In genomic region chr4:43512653-43513052, GRCm38 (mm10) we compare ENCODE assay signal across 27 mouse cellular contexts. TPM values are rescaled to one million over a fixed set of nuclear protein-coding genes. Genes with fewer than 3 reads are reported as not detected.
DNase-seq lines count a peak whose midpoint lies in the region; ATAC-seq and TF ChIP-seq lines count a peak whose summit lies in the region.
"Had no signal": no experiment of that assay in that cellular context is flagged by ENCODE, and none has a peak within 500 bp of the region (broad histone marks: within the 10 kb centered on the region; RNA-seq: fewer than 3 reads in every experiment).

No protein-coding gene starts in this region.

- H3K4me3 ChIP-seq in heart, embryonic 14.5 days (ENCODE audit: control insufficient read depth in 1 of 2, insufficient read depth in 1 of 2, low read depth in 1 of 2, low read length in 2 of 2): no peak overlapping the region
- no peak overlapping the region for H3K4me3 ChIP-seq in liver, embryonic 11.5 days (ENCODE audit: low read depth, low read length)
- H3K4me3 ChIP-seq in liver, embryonic 12.5 days: no peak overlapping the region
- H3K4me3 ChIP-seq in E14TG2a.4 (replicated peaks; ENCODE audit: low read length) (0 out of 2 replicates have a peak overlapping the region, but pooled peaks have one; percentile 4), myocyte (no peak overlapping the region)
- H3K4me3 ChIP-seq in hindbrain, embryonic 14.5 days (replicated peaks; ENCODE audit: low read length): no peak overlapping the region
- H3K4me3 ChIP-seq in kidney, embryonic 14.5 days (ENCODE audit: low read length): no peak overlapping the region
- H3K4me3 ChIP-seq: embryonic facial prominence, embryonic 10.5 days; embryonic facial prominence, embryonic 12.5 days; forebrain, embryonic 13.5 days; forebrain, embryonic 15.5 days had no signal

- no peak overlapping the region for H3K27ac ChIP-seq in heart, embryonic 14.5 days (replicated peaks in 1 of 2; ENCODE audit: control insufficient read depth in 1 of 2, insufficient read depth in 1 of 2, low read depth in 2 of 2, low read length in 2 of 2)
- H3K27ac ChIP-seq in liver, embryonic 11.5 days (ENCODE audit: low read depth, low read length): no peak overlapping the region
- no peak overlapping the region for H3K27ac ChIP-seq in liver, embryonic 12.5 days
- no peak overlapping the region for H3K27ac ChIP-seq in hindbrain, embryonic 14.5 days
- no peak overlapping the region for H3K27ac ChIP-seq in kidney, embryonic 14.5 days (ENCODE audit: low read depth, low read length)
- H3K27ac ChIP-seq: embryonic facial prominence, embryonic 10.5 days; embryonic facial prominence, embryonic 12.5 days; forebrain, embryonic 13.5 days; forebrain, embryonic 15.5 days had no signal

- no peaks in the 10 kb centered on the region for H3K79me2 ChIP-seq in myocyte (ENCODE audit: control insufficient read depth, insufficient read depth)

- peaks cover 30% of the 10 kb centered on the region for H3K36me3 ChIP-seq in heart, embryonic 14.5 days (ENCODE audit: control insufficient read depth, insufficient read depth, low read length)
- H3K36me3 ChIP-seq in liver, embryonic 11.5 days (ENCODE audit: control insufficient read depth, insufficient read depth, low read length): no peaks in the 10 kb centered on the region
- H3K36me3 ChIP-seq in liver, embryonic 12.5 days: no peaks in the 10 kb centered on the region
- H3K36me3 ChIP-seq in E14TG2a.4 (ENCODE audit: insufficient read depth, low read length) (peaks cover 31% of the 10 kb centered on the region), myocyte (ENCODE audit: control insufficient read depth, insufficient read depth) (peaks cover 31% of the 10 kb centered on the region)
- H3K36me3 ChIP-seq in hindbrain, embryonic 14.5 days (replicated peaks; ENCODE audit: control insufficient read depth, insufficient read depth): no peaks in the 10 kb centered on the region
- peaks cover 16% of the 10 kb centered on the region; the same call in 1 of the 2 replicates for H3K36me3 ChIP-seq in kidney, embryonic 14.5 days (ENCODE audit: control insufficient read depth, insufficient read depth, low read length)
- H3K36me3 ChIP-seq: forebrain, embryonic 15.5 days; G1E had no signal

- TF ChIP-seq POLR2A in myocyte (IDR thresholded peaks at IDR 0.05; ENCODE audit: insufficient read length, low read depth): peak; percentile 69

- peak overlapping the region; percentile 16; the same call in 1 of the 2 replicates for H3K9ac ChIP-seq in heart, embryonic 14.5 days (ENCODE audit: low read length)
- no peak overlapping the region for H3K9ac ChIP-seq in liver, embryonic 11.5 days (ENCODE audit: low read depth, low read length)
- no peak overlapping the region for H3K9ac ChIP-seq in liver, embryonic 12.5 days
- no peak overlapping the region for H3K9ac ChIP-seq in hindbrain, embryonic 14.5 days
- no peak overlapping the region for H3K9ac ChIP-seq in kidney, embryonic 14.5 days (ENCODE audit: low read depth, low read length)
- H3K9ac ChIP-seq: embryonic facial prominence, embryonic 12.5 days; forebrain, embryonic 13.5 days; forebrain, embryonic 15.5 days had no signal

- no peak for DNase-seq in heart, adult 9 months (ENCODE audit: low spot score in 2 of 2)
- DNase-seq in liver, embryonic 11.5 days (ENCODE audit: low spot score): peak; percentile 28
- no peak for DNase-seq in hindbrain, embryonic 14.5 days (ENCODE audit: low spot score)
- DNase-seq: adrenal gland, adult 8-10 months; adrenal gland, postnatal 14 days; adrenal gland, postnatal 36 days; cerebellum, adult 11-12 months; cerebellum, adult 2 months; cerebellum, adult 9-10 months; cerebellum, postnatal 10 days; cerebellum, postnatal 25 days had no signal

- TF ChIP-seq CTCF in E14TG2a.4 (conservative IDR thresholded peaks at IDR 0.05; ENCODE audit: low read length): no peak

- no peak overlapping the region for H3K4me2 ChIP-seq in heart, embryonic 14.5 days (ENCODE audit: low read length)
- no peak overlapping the region; the same call in 1 of the 2 replicates for H3K4me2 ChIP-seq in liver, embryonic 11.5 days
- H3K4me2 ChIP-seq in liver, embryonic 12.5 days: no peak overlapping the region
- no peak overlapping the region for H3K4me2 ChIP-seq in myocyte (ENCODE audit: low read depth)
- no peak overlapping the region for H3K4me2 ChIP-seq in hindbrain, embryonic 14.5 days (replicated peaks)
- H3K4me2 ChIP-seq in kidney, embryonic 14.5 days (replicated peaks; ENCODE audit: low read depth, low read length): no peak overlapping the region
- H3K4me2 ChIP-seq: embryonic facial prominence, embryonic 12.5 days; forebrain, embryonic 13.5 days; forebrain, embryonic 15.5 days had no signal

- no peak for ATAC-seq in heart, embryonic 14.5 days (ENCODE audit: insufficient number of reproducible peaks, insufficient read depth, low FRiP score, low read depth)
- ATAC-seq in liver, embryonic 11.5 days (replicated peaks; ENCODE audit: low FRiP score): no peak
- no peak for ATAC-seq in liver, embryonic 12.5 days
- no peak for ATAC-seq in hindbrain, embryonic 14.5 days (ENCODE audit: low FRiP score)
- ATAC-seq in kidney, embryonic 14.5 days (ENCODE audit: low FRiP score, low TSS enrichment): no peak
- ATAC-seq: activated CD4-positive, CD25-positive, alpha-beta regulatory T cell, adult 4 months; forebrain, embryonic 13.5 days; forebrain, embryonic 15.5 days; Patski had no signal

- no peak overlapping the region for H3ac ChIP-seq in myocyte (ENCODE audit: control insufficient read depth, insufficient read length)

- H3K27me3 ChIP-seq in heart, embryonic 14.5 days (ENCODE audit: control insufficient read depth, insufficient read depth, low read length): no peaks in the 10 kb centered on the region
- no peaks in the 10 kb centered on the region; the same call in none of the 2 replicates for H3K27me3 ChIP-seq in liver, embryonic 11.5 days (replicated peaks; ENCODE audit: control insufficient read depth, insufficient read depth, low read length)
- H3K27me3 ChIP-seq in liver, embryonic 12.5 days (replicated peaks): peaks cover 9% of the 10 kb centered on the region; the same call in 1 of the 2 replicates
- peaks cover 24% of the 10 kb centered on the region for H3K27me3 ChIP-seq in E14TG2a.4 (ENCODE audit: insufficient read depth, low read length)
- no peaks in the 10 kb centered on the region for H3K27me3 ChIP-seq in myocyte (ENCODE audit: control insufficient read depth, insufficient read depth, insufficient read length)
- peaks cover 19% of the 10 kb centered on the region for H3K27me3 ChIP-seq in hindbrain, embryonic 14.5 days (ENCODE audit: control insufficient read depth, insufficient read depth, low read length)
- no peaks in the 10 kb centered on the region for H3K27me3 ChIP-seq in kidney, embryonic 14.5 days (ENCODE audit: control insufficient read depth, insufficient read depth, low read length)
- H3K27me3 ChIP-seq: Patski had no signal

- H3K9me3 ChIP-seq in heart, embryonic 14.5 days (ENCODE audit: control insufficient read depth, low read length): no peaks in the 10 kb centered on the region
- H3K9me3 ChIP-seq in liver, embryonic 11.5 days (ENCODE audit: control insufficient read depth, low read length): no peaks in the 10 kb centered on the region
- no peaks in the 10 kb centered on the region for H3K9me3 ChIP-seq in liver, embryonic 12.5 days (replicated peaks)
- H3K9me3 ChIP-seq in E14TG2a.4 (ENCODE audit: low read length): no peaks in the 10 kb centered on the region
- H3K9me3 ChIP-seq in hindbrain, embryonic 14.5 days (ENCODE audit: control insufficient read depth, low read length): no peaks in the 10 kb centered on the region
- no peaks in the 10 kb centered on the region for H3K9me3 ChIP-seq in kidney, embryonic 14.5 days (ENCODE audit: control insufficient read depth, low read length)
- H3K9me3 ChIP-seq: embryonic facial prominence, embryonic 10.5 days; embryonic facial prominence, embryonic 12.5 days; forebrain, embryonic 13.5 days; forebrain, embryonic 15.5 days; G1E had no signal

- H3K4me1 ChIP-seq in heart, embryonic 14.5 days (ENCODE audit: control insufficient read depth in 2 of 2, insufficient read depth in 2 of 2, low read length in 2 of 2): peaks cover 15 to 35% of the 10 kb centered on the region in 2 experiments
- peaks cover 16% of the 10 kb centered on the region for H3K4me1 ChIP-seq in liver, embryonic 11.5 days (replicated peaks; ENCODE audit: control insufficient read depth, insufficient read depth, low read length)
- H3K4me1 ChIP-seq in liver, embryonic 12.5 days: peaks cover 30% of the 10 kb centered on the region
- H3K4me1 ChIP-seq in E14TG2a.4 (replicated peaks; ENCODE audit: low read depth, low read length): peaks cover 83% of the 10 kb centered on the region
- H3K4me1 ChIP-seq in hindbrain, embryonic 14.5 days (replicated peaks; ENCODE audit: control insufficient read depth, insufficient read depth, low read length): peaks cover 13% of the 10 kb centered on the region; the same call in 1 of the 2 replicates
- peaks cover 5% of the 10 kb centered on the region; the same call in 1 of the 2 replicates for H3K4me1 ChIP-seq in kidney, embryonic 14.5 days (ENCODE audit: control insufficient read depth, insufficient read depth, low read length)

- WGBS in heart, embryonic 14.5 days: 46% methylated on average over 7 of the region's 7 CpGs
- WGBS in liver, embryonic 11.5 days: 58% methylated on average over 7 of the region's 7 CpGs
- 58% methylated on average over 7 of the region's 7 CpGs for WGBS in liver, embryonic 12.5 days (ENCODE audit: insufficient replicate concordance)
- WGBS in hindbrain, embryonic 14.5 days: 66% methylated on average over 7 of the region's 7 CpGs
- WGBS in kidney, embryonic 14.5 days: 59% methylated on average over 7 of the region's 7 CpGs

RNA-seq across cellular contexts. Expression of gene Car9, which starts 5.9 kb away (rescaled TPM):
- 2.1 and 2.4 TPM in 2 replicates for polyA plus RNA-seq in heart, embryonic 14.5 days (2014; fragmentation: Nextera tagmentation; extraction: Ambion mirVana)
- 1.5 and 2.0 TPM in 2 replicates for polyA plus RNA-seq in liver, embryonic 11.5 days (2014; fragmentation: Nextera tagmentation; extraction: Ambion mirVana)
- polyA plus RNA-seq in liver, embryonic 12.5 days (2016; fragmentation: Nextera tagmentation; extraction: Ambion mirVana): 1.2 and 1.3 TPM in 2 replicates
- polyA plus RNA-seq in myocyte (2012; fragmentation: generic; extraction: Trizol): 10.7 TPM
- polyA plus RNA-seq in hindbrain, embryonic 14.5 days (2014; fragmentation: Nextera tagmentation; extraction: Ambion mirVana): 0.16 and 0.26 TPM in 2 replicates
- polyA plus RNA-seq in kidney, embryonic 14.5 days (2014; fragmentation: Nextera tagmentation; extraction: Ambion mirVana): 0.80 and 1.3 TPM in 2 replicates
- polyA plus RNA-seq: G1E, Patski had no signal

RNA-seq across cellular contexts. Expression of gene Tpm2, which starts 10.9 kb away (rescaled TPM):
- 142 and 159 TPM in 2 replicates for polyA plus RNA-seq in heart, embryonic 14.5 days (2014; fragmentation: Nextera tagmentation; extraction: Ambion mirVana)
- 46.4 and 51.2 TPM in 2 replicates for polyA plus RNA-seq in liver, embryonic 11.5 days (2014; fragmentation: Nextera tagmentation; extraction: Ambion mirVana)
- 27.9 and 29.9 TPM in 2 replicates for polyA plus RNA-seq in liver, embryonic 12.5 days (2016; fragmentation: Nextera tagmentation; extraction: Ambion mirVana)
- polyA plus RNA-seq in myocyte (2012; fragmentation: generic; extraction: Trizol): 2,542 TPM
- 9.1 and 10.8 TPM in 2 replicates for polyA plus RNA-seq in hindbrain, embryonic 14.5 days (2014; fragmentation: Nextera tagmentation; extraction: Ambion mirVana)
- 208 and 212 TPM in 2 replicates for polyA plus RNA-seq in kidney, embryonic 14.5 days (2014; fragmentation: Nextera tagmentation; extraction: Ambion mirVana)
- polyA plus RNA-seq: activated CD4-positive, CD25-positive, alpha-beta regulatory T cell, adult 4 months; G1E had no signal

RNA-seq across cellular contexts. Expression of gene Arhgef39, which starts 13.2 kb away (rescaled TPM):
- polyA plus RNA-seq in heart, embryonic 14.5 days (2014; fragmentation: Nextera tagmentation; extraction: Ambion mirVana): 28.7 and 31.0 TPM in 2 replicates
- 45.1 and 46.1 TPM in 2 replicates for polyA plus RNA-seq in liver, embryonic 11.5 days (2014; fragmentation: Nextera tagmentation; extraction: Ambion mirVana)
- polyA plus RNA-seq in liver, embryonic 12.5 days (2016; fragmentation: Nextera tagmentation; extraction: Ambion mirVana): 32.6 and 35.8 TPM in 2 replicates
- polyA plus RNA-seq in myocyte (2012; fragmentation: generic; extraction: Trizol): 5.7 TPM
- 4.7 and 6.1 TPM in 2 replicates for polyA plus RNA-seq in hindbrain, embryonic 14.5 days (2014; fragmentation: Nextera tagmentation; extraction: Ambion mirVana)
- 36.4 and 38.2 TPM in 2 replicates for polyA plus RNA-seq in kidney, embryonic 14.5 days (2014; fragmentation: Nextera tagmentation; extraction: Ambion mirVana)

RNA-seq across cellular contexts. Expression of gene Ccdc107, which starts 20.0 kb away (rescaled TPM):
- polyA plus RNA-seq in heart, embryonic 14.5 days (2014; fragmentation: Nextera tagmentation; extraction: Ambion mirVana): 76.5 and 85.8 TPM in 2 replicates
- 60.3 and 60.5 TPM in 2 replicates for polyA plus RNA-seq in liver, embryonic 11.5 days (2014; fragmentation: Nextera tagmentation; extraction: Ambion mirVana)
- polyA plus RNA-seq in liver, embryonic 12.5 days (2016; fragmentation: Nextera tagmentation; extraction: Ambion mirVana): 38.3 and 40.0 TPM in 2 replicates
- 111 TPM for polyA plus RNA-seq in myocyte (2012; fragmentation: generic; extraction: Trizol)
- polyA plus RNA-seq in hindbrain, embryonic 14.5 days (2014; fragmentation: Nextera tagmentation; extraction: Ambion mirVana): 80.3 and 92.0 TPM in 2 replicates
- polyA plus RNA-seq in kidney, embryonic 14.5 days (2014; fragmentation: Nextera tagmentation; extraction: Ambion mirVana): 59.4 and 72.2 TPM in 2 replicates

RNA-seq across cellular contexts. Expression of gene Sit1, which starts 29.1 kb away (rescaled TPM):
- polyA plus RNA-seq in heart, embryonic 14.5 days (2014; fragmentation: Nextera tagmentation; extraction: Ambion mirVana): not detected in 2 replicates
- polyA plus RNA-seq in liver, embryonic 11.5 days (2014; fragmentation: Nextera tagmentation; extraction: Ambion mirVana): not detected in 2 replicates
- not detected in 2 replicates for polyA plus RNA-seq in liver, embryonic 12.5 days (2016; fragmentation: Nextera tagmentation; extraction: Ambion mirVana)
- polyA plus RNA-seq in myocyte (2012; fragmentation: generic; extraction: Trizol): not detected
- polyA plus RNA-seq in hindbrain, embryonic 14.5 days (2014; fragmentation: Nextera tagmentation; extraction: Ambion mirVana): not detected in 2 replicates
- polyA plus RNA-seq in kidney, embryonic 14.5 days (2014; fragmentation: Nextera tagmentation; extraction: Ambion mirVana): not detected in 2 replicates
- polyA plus RNA-seq: C2C12; cerebellum, adult 2 months; cortical plate, adult 2 months; embryonic facial prominence, embryonic 10.5 days; embryonic facial prominence, embryonic 12.5 days; embryonic facial prominence, embryonic 14.5 days; forebrain, embryonic 11.5 days; forebrain, embryonic 13.5 days; forebrain, embryonic 15.5 days; G1E; Patski had no signal

Comparison
In these comparisons a context has a peak if more than half of its experiments do, and no peak if none do; other contexts are left out.
1. RNA of gene Tpm2, which starts 10.9 kb away (polyA plus RNA-seq): 2,542 TPM in myocyte (single experiment); 208 to 212 TPM in kidney, embryonic 14.5 days, 142 to 159 TPM in heart, embryonic 14.5 days, 46.4 to 51.2 TPM in liver, embryonic 11.5 days, 27.9 to 29.9 TPM in liver, embryonic 12.5 days and 9.1 to 10.8 TPM in hindbrain, embryonic 14.5 days; every median in the first group is over 10 times any median in the second.